Mouse (Mus musculus): ENCODE results near the gene Anapc15-ps.

Gene Anapc15-ps

DNA sequence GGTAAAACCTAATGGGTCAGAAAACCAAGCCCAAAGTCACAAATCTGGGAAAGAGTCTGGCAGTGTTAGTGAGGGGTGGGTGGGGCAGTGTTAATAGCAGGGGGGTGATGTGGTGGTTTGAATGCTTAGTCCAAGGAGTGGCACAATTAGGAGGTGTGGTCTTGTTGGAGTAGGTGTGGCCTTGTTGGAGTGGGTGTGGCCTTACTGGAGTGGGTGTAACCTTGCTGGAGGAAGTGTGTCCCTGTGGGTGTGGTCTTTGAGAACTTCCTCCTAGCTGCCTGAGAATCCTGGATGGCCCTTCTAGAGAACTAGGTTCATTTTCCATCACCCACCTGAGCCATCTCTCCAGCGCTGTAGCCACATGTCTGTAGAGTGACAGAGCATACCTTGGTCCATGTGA, 16.6 kb upstream of the Anapc15-ps start:
- no peak for DNase-seq (ENCODE audit: low spot score)

DNA sequence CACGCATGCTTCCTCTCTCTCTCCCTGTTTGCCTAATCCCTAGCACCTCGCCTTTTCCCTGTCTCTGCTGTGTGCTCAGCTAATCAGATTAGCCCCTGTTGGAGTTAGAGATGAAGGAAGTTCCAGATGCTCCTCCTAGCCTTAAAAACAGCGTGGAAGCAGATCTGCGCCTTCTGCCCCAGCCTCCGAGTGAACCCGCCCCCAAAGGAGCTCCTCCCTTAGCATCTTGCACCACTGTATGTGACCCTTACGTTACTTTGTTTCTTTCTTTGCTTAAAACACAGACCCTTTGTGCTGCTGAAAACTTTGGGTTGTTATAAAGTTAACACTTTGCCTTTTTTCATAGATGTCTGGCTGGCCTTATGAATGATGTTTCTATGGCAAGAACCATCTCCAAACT, 15.8 kb upstream of the Anapc15-ps start:
- no peak for DNase-seq (ENCODE audit: low spot score)

DNA sequence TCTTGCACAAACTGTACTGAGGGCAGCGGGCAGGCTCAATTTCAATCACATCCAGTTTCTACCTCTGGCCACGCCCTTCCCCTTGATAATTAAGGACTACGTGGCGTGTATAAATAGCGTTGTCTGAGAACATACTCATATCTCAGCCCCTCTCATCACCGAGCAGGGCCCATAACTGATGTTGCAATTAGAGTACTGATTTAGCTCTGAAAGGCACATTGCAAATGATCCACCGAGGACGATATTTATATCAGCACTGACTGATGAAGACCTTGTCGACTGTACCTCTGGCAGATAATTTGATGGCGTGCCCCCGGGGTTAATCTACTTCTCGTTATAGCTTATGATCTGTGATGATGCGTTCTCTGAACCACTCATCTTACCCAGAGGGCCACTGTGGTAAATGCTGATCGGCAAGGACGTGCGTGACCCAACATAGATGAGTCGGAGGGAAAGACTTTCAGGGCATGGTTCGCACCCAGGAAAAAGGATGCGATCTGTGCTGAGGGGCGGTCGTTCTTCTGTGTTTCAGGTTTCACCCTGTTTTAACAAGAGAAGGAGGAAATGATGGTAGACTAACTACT, 14.4 kb upstream of the Anapc15-ps start:
- DNase-seq (ENCODE audit: low spot score): no peak

DNA sequence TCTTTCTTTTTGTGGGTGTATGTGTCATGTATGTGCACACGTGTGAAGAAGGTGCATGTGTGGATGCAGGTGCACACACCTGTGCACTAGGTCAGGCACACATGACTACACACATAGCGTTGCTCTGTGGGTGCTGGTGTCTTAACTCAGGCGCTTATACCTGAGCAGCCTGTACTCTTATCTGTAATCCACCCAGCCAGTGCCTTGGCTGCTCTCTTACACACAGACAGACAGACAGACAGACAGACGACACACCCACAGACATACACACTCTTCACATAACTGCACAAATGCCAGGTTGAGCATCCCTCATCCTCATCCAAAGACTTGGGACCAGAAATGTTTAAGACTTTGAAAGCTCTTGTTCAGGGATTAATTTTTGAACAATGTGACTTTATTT, 12.8 kb upstream of the Anapc15-ps start:
- DNase-seq (ENCODE audit: low spot score): no peak

DNA sequence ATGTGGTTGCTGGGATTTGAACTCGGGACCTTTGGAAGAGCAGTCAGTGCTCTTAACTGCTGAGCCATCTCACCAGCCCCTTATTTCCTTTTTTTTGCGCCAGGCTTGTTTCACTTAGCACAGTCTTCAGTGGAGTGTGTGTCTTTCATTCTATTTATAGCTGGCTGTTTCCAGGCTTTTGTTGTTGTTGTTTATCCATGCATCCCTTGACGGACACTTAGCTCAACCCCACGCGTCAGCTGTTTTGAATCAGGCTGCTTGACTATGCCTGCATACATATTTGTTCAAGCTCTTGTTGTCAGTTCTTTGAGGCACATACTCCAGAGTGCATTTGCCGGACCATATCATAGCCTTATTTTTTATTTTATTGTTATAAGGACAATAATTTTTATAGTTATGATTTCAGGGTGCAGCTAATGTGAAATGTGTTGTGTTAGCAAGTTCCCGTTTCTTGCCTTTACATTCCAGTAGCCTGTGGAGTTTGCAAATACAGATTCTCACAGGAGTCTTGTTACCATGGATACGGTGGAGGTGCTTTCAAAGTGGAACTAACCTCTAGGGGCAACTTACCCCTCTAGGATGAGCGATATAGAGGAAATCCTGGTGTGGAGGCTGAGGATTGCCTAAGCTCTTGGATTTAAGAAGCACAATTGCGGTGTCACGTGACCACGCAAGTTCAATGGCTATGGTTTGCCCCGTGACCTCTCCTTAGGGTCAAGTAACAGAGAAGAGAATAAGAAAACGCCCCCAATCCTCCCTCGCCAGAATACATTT, 11.7 kb upstream of the Anapc15-ps start:
- DNase-seq (ENCODE audit: low spot score): no peak

DNA sequence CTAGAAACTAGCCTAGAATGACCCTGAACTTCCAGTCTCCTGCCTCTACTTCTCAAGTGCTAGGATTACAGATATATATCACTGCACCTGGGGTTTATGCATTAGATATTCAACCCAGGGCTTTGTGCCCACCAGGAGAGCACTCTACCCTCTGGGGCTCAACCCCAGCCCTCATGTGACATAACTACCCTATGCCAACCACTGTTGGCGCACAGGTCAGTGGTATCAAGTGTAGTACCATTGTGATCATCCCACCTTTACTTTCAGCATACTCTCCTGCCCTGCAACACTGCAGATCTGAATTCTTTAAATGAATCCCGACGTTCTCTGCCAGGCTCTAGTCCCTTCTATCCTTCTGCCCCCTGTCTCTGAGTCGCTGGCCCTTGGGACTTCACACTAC, 11.0 kb upstream of the Anapc15-ps start:
- no peak for DNase-seq (ENCODE audit: low spot score)

DNA sequence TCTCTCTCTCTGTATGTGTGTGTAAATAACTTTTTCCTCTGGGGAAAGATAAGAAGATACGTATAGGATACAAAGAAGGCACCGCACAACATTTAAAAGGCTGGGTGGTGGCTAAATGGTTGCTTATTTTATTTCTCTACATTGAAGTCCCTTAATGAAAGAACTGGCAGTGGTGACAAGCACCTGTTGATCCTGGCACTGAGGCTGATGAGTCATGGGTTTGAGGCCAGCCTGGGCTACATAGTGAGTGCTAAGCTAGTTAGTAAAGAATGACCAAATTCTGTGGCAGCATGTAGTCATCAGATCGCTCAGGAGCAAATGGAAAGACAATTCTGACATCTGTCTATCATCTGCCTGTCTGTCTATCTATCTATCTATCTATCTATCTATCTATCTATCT, 10.5 kb upstream of the Anapc15-ps start:
- DNase-seq (ENCODE audit: low spot score): no peak

DNA sequence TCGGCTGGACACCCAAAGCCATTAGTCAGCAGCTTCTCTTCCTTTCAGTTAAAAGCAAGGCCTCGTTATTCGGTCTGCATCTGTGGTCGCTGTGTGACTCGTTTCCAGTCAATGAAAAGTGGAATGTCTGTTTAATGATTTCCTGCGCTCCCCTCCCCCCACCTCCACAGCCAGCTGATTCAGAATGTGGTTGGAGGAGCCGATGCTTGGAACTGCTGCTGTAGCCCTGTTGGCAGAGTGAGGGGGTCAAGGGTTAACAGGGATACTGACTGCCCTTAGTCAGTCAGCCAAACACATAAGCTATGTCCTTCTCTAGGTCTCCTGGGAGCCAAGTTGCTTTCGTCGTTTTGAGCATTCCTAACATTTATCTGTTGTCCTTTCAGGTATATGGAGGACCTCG, 9.7 kb upstream of the Anapc15-ps start:
- no peak for DNase-seq (ENCODE audit: low spot score)

DNA sequence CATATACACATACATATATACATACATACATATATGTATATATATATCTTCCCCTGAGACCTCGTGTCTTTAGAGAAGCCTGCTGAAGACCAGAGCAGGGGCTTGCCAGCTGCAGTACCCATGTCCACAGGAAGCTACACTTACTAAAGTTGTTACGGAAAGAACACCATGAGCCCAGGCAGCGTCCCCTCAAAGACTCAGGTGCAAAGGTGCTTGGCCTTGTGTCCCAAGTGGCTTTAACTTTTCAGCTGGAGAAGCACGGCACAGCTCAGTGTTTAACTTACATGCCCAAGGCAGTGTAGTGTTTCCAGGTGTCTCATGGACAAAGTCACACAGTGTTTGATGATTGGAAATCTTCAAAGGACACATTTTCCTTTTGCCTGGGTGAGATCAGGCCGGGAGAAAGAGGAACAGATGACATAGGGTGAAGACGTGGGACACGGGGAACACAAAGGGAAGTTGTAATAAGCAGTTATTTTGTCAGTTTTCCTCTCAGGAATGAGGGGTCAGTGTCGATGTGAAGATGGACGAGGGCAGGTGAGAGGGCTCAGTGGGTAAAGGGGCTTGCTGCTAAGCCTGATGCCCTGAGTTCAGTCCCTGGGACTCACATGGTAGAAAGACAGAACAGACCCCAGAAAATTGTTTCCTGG, 9.0 kb upstream of the Anapc15-ps start:
- no peak for DNase-seq (ENCODE audit: low spot score)

DNA sequence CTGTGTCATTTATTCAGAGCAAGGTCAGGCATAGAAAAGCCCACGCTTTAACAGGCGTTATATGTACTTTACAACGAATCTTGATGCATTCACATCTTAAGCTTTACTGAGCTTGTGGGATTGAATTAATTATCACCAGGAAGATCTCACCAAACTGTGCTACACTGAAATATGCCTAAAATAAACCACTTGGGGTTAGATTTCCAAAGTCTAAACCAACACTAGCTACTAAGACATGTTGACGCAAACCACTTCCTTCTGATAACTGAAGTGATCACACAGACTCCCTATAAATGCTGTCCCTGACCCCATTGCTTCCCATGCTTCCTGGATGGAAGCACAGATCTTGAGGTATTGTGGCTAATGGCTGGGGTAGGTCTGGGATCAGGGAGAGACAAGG, 8.2 kb upstream of the Anapc15-ps start:
- no peak for DNase-seq (ENCODE audit: low spot score)

DNA sequence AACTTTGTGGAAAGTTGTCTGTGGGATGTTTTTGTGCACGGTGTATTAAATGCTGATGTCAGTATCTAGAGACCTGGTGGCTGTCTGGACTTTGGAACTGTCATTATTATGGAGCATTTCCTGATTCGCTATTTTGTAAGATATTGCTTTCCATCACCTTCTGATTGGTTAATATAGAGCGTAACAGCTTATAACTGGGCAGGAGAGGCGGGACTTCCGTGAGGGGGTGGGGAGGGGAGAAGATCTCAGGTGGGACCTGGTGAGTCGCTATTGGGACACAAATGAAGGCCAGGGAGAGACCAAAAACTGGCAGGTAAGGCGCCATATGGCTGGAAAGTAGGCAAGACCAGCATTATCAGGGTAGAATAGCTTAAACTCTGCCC, 7.8 kb upstream of the Anapc15-ps start:
- DNase-seq (ENCODE audit: low spot score): no peak

DNA sequence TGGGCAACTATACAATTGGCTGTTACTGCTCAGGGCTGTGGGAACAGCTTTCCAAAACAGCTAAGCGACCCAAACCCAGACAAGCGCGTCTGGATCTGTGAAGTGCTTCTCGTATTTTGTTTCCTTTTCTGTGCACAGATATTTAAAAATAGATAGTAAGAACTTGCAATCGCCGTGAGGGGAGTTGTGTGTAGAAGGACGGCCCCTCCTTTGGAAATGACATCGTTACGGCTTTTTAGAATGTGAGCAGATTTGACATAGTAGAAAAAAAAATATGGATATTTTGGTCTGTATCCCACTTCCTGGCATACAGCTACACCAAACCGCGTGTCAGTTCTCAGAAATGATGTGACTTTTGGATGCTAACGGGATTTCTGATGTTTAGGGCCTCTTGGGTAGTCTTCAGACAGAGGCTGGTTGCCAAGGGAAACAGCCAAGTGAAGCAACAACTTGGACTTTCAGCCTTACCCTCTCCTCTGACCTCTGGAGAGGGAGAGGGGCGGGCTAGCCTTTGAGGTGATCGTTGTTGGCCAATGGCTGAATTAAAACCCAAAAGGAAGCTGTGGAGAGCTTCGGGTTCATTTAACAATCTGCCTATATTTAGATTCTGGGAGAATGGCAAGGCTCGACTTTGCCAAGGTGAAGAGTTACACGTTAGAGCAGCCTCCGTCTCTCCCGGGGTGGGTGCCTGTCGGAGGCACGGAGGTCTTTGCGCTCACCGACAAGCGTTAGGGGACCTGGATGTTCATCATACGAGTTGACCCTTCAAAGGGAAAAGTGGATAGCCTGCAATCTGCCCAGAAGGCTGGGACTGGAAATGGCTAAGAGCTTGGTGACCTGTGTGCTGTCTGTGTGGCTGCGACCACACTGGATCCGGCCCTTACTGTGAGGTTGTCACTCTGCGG, 7.2 kb upstream of the Anapc15-ps start:
- DNase-seq (ENCODE audit: low spot score): no peak

DNA sequence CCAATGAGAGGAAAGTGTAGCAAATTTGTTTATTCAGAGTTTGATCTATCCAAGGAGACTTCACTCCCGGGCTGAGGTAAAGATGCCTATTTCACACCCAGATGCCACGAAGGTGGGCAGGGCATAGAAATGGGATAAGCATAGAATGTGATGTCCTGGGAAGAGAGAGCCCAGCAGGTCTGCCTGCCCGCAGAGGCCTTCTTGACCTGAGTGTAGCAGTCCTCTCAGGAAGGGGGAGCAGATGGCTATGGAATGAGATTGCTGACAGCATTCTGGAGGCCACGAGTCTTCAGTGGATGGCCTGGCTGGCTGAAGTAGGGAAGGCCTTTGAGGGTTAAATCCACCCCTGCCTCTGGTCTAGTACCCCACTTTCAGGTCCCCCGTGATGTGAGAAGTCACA, 5.9 kb upstream of the Anapc15-ps start:
- no peak for DNase-seq (ENCODE audit: low spot score)

DNA sequence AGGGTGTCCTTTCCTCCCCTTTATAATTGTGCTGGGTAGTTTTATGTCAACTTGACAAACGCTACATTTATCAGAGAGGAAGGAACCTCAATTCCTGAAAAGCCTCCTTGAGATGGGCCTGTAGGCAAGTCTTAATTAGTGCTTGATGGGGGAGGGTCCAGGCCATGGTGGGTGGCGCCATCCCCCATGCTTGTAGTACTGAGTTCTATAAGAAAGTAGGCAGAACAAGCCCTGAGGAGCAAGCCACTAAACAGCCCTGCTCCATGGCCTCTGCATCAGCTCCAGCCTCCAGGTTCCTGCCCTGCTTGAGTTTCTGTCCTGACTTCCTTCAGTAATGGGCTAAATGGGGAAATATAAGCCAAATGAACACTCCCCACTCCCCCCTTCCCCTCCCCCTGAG, 5.4 kb upstream of the Anapc15-ps start:
- no peak for DNase-seq (ENCODE audit: low spot score)

DNA sequence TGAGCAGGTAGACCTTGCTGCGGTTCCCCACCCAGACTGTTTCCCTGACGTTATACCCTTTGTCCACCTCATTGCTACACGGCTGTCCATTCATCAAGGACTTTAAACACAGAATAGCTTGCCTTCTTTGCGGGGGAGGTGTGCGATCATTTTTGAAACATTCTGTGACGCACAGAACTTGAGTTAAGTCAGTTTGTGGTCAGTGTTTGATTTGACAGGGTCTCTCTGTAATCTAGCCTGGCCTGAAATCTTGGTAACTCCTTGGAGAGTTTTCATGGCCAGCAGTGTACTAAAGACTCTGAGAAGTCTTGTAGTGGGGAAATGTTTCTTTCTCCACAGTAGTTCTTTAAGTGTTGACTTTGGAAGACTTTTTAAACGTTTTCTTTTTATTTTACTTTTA, 5.0 kb upstream of the Anapc15-ps start:
- DNase-seq (ENCODE audit: low spot score): peak; percentile 15

DNA sequence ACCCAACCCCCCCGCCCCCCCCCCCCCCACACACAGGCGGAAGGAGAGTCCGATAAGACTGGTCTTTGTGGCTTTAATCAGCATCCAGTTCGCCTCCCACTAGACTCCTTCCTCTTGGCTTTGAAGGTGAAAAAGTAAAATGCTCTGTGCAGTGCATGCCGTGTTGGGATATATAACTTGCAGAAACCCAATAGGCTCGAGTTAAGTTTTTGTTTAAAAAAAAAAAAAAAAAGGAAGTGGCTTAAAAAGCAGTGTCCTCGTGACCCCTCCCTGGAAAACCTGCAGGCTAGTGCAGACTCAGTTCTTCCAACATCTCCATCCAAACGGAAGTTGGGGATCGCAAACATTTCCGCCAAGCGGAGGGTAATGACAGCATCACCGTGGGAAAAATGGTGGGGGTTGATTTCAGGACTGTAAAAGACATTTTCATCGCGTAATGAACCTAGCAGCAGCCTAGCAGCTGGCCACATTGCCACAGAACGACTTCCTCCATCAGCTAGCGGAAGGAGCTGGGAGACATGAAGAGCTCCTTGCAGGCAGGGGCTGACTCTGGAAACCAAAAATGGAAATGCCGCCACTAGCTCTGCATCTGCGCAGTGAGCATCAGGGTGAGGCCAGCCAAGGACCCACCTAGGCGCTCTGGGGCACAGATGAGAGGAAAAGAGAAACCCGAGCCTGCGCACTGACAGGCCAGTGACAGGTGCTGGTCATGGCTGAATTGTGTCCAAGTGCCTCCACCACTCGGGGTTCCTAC, 4.3 kb upstream of the Anapc15-ps start:
- DNase-seq (ENCODE audit: low spot score): peak; percentile 79

DNA sequence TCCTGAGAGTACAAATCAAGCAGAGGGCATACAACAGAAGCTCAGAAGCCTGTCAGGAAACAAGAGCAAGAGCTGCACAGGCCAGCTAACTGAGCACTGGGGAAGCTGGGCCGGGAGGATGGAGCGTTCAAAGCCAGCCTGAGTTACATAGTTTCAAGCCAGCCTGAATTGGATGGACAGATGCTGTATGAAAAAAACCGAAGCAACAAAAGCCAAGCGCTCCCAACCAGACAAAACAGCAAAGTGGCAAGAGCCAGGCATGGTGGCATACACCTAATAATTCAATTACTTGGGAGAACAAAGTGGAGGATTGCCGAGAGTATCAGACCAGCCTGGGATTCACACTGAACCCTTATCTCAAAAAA, 3.7 kb upstream of the Anapc15-ps start:
- no peak for DNase-seq (ENCODE audit: low spot score)

DNA sequence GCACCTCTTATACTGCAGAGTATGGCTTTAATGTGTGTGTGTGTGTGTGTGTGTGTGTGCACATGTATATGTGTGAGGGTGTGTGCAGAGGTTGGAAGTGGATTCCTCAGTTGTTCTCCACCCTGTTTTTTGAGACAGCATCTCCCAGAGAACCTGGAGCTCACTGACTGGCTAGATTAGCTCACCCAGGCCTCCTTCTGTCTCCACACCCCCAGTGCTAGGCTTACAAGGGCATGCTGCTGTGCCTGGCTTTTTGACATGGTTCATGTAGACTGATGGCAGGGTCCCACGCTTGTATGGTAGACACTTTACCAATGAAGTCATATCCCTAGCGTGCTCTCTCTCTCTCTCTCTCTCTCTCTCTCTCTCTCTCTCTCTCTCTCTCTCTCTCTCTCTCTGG, 3.1 kb upstream of the Anapc15-ps start:
- DNase-seq (ENCODE audit: low spot score): no peak

DNA sequence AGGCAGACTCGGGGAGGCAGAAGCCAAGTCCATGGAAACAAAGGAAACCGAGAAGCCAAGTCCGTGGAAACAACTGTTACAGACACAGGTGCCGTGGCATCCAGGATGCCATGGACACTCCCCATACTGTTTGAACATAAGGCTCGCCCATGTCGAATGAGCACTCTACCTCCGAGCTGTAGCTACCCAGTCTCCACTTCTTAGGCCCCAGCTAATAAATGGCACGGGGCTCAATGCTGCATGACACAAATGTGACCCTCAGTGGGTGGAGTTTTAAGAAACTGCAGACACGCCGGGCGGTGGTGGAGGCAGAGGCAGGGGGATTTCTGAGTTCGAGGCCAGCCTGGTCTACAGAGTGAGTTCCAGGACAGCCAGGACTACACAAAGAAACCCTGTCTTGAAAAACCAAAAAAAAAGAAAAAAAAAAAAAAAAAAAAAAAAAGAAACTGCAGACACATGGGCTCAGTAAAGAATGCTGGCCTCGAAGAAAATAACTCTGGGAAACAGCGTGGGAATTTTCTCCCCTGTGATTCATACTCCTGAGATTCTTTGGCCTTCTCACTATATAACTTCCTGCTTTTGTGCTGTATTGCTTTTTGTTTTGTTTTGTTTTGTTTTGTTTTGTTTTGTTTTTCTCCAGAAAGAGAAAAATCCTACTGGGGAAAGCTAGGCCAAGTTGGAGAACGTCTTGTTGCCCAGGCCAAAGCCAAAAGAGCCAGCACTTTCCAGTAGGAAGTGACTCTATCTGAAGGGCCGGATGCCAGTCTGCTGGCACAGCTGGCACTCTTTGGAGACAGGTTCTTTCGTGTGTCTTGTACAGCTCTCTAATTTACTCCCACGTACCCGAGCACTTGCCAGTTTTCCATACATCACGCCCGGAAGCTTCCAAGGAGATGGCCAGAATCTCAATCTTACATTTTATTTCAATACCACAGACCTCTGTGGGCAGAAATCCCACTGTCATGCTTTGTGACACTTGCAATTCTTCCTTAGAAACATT, 2.2 kb downstream of the Anapc15-ps start:
- no peak for DNase-seq (ENCODE audit: low spot score)

DNA sequence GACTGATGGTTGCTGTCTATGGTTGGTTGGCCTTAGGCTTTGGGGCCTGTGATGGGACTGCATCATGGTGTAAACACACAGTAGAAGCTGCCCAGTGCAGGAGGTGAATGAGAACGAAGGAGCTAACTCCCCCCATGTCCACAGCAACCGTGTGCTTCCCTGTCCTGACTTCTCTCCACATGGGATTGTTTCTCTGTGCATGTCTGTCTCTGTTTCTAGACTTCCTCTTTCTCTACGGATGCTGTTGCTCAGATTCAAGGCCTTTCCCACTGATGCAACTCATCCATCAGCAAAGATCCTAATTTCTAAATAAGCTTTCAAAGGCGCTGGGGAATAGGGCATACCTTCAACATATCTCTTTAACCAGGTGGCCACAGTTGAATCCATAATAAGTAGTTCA, 3.4 kb downstream of the Anapc15-ps start:
- no peak for DNase-seq (ENCODE audit: low spot score)

DNA sequence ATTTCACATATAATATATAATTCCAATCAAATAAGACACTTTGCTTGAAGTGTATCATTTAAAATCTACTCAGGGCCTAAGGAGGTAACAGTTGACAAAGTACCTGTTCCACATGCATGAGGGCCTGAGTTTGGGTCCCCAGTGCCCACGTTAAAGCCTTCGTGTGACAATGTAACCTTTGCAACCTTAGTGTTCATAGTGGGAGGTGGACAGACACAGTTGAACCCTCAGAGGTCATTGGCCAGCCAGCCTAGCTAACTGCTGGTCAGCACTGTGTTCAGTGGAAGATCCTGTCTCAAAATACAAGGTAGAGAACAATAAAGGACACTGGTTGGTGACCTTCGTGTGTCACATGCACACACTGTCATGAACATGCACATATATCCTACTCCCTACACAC, 4.2 kb downstream of the Anapc15-ps start:
- no peak for DNase-seq (ENCODE audit: low spot score)

Measured in T-cell, adult 2 months (primary cell).